Mouse (Mus musculus) liver, embryonic 15.5 days (tissue): ENCODE data around the gene Magi1. TPM values are rescaled to one million over a fixed set of nuclear protein-coding genes. Genes with fewer than 3 reads are reported as not detected.

Source experiments
- ATAC-seq: fragments of 200-750 bp; cut with Nextera tagmentation; 2 replicates; pipeline ENCODE4 v1.8.0; 2017; ENCODE audit warnings: moderate number of reproducible peaks, mild to moderate bottlenecking, moderate library complexity; ENCODE audit not compliant: insufficient read depth
- H3K27ac ChIP-seq: fragments of 300-500 bp; sonication (generic); replicated peaks from 2 replicates; pipeline ENCODE4 v1.5.1; 2015; ENCODE audit warnings: mild to moderate bottlenecking, inconsistent platforms
- H3K27me3 ChIP-seq: fragments of 300-500 bp; sonication (generic); 2 replicates; pipeline ENCODE4 v1.6.1; 2015; ENCODE audit warnings: mild to moderate bottlenecking, inconsistent platforms
- H3K36me3 ChIP-seq: fragments of 300-500 bp; sonication (generic); replicated peaks from 2 replicates; pipeline ENCODE4 v1.6.1; 2015; ENCODE audit warnings: moderate library complexity, mild to moderate bottlenecking, inconsistent platforms
- H3K4me1 ChIP-seq: fragments of 300-500 bp; sonication (generic); replicated peaks from 2 replicates; pipeline ENCODE4 v1.6.1; 2015; ENCODE audit warnings: inconsistent platforms
- H3K4me2 ChIP-seq: fragments of 300-500 bp; sonication (generic); 2 replicates; pipeline ENCODE4 v1.6.1; 2015; ENCODE audit warnings: moderate library complexity, mild to moderate bottlenecking, inconsistent platforms
- H3K4me3 ChIP-seq: fragments of 300-500 bp; sonication (generic); replicated peaks from 2 replicates; pipeline ENCODE4 v1.5.1; 2015; ENCODE audit warnings: mild to moderate bottlenecking, inconsistent platforms
- H3K9ac ChIP-seq: fragments of 300-500 bp; sonication (generic); 2 replicates; pipeline ENCODE4 v1.6.1; 2015; ENCODE audit warnings: moderate library complexity, mild to moderate bottlenecking, inconsistent platforms
- H3K9me3 ChIP-seq: fragments of 300-500 bp; sonication (generic); replicated peaks from 2 replicates; pipeline ENCODE4 v1.6.1; 2016; ENCODE audit warnings: inconsistent platforms
- WGBS: fragments of 180-500 bp; shearing (Covaris S2); methylation state at CpG from one replicate; pipeline ENCODE4 v1.1.7; 2015; ENCODE audit warnings: mixed read lengths; ENCODE audit not compliant: insufficient replicate concordance; 5-methylcytosine and 5-hydroxymethylcytosine counted together
- polyA plus RNA-seq: library from polyadenylated mRNA; unstranded; fragments of >200 nt; fragmentation: Nextera tagmentation; extraction: Ambion mirVana; gene quantifications from 2 replicates; pipeline ENCODE4 v1.2.1, GENCODE M21; 2015

The Magi1 gene
- polyA plus RNA-seq, 1 experiment from 2014 or later, result 1.1 TPM

DNA sequence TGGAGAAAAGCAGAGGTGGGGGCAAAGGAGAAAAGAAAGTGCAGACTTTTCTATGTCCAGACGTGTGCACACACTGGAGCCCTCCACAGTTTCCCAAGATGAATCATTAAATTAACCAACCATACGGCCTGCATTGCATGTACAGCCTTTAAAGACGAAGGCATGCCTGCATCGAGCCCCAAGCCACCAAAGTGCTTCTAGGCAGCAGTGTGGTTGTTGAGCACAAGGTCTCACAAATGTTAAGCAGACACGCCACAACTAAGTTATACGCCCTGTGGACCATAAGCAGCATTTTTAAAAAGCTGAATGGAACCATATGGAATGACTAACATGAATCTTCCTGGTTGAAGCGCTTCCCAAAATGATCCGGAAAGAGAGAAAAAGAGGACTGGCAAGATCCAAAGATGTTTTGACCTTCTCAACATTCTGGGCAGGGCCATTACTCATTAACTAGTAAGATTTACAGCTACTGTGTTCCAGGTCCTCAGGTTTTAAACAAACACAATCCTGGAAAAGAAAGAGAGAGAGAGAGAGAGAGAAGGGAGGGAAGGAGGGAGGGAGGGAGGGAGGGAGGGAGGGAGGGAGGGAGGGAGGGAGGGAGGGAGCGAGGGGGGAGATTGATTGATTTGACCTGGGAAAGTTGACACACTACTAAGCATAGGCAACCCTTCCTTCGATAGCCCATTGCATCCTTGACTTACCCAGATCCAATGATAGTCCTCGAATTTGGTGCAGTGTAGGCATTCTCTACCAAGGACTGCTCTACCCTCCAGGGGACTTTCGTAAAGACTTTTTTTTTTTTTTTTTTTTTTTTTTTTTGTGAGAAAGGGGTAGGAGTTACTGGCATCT, 26.5 kb downstream of the Magi1 start:
- Histone ChIP-seq H3K4me2 (peak overlapping the region; percentile 10), H3K36me3 (no peaks in the 10 kb centered on the region), H3K9me3 (no peaks in the 10 kb centered on the region), H3K27me3 (no peaks in the 10 kb centered on the region), H3K4me1 (peaks cover 41% of the 10 kb centered on the region), H3K4me3 (no peak overlapping the region), H3K27ac (peak overlapping the region; percentile 51; the same call in 1 of the 2 replicates), H3K9ac (no peak overlapping the region)
- ATAC-seq, result no peak; the same call in 1 of the 2 replicates
- WGBS, result 57% methylated on average over 12 of the region's 12 CpGs

GRCm38 (mm10) chr6:94253943-94254342, 29.8 kb downstream of the Magi1 start:
- no peaks in the 10 kb centered on the region for H3K27me3 ChIP-seq
- H3K36me3 ChIP-seq, result no peaks in the 10 kb centered on the region
- no peak overlapping the region for H3K4me2 ChIP-seq
- 18% methylated on average over 8 of the region's 8 CpGs for WGBS
- no peak overlapping the region for H3K27ac ChIP-seq
- H3K4me1 ChIP-seq, result peaks cover 35% of the 10 kb centered on the region
- ATAC-seq, result peak; percentile 20; the same call in 1 of the 2 replicates
- no peaks in the 10 kb centered on the region for H3K9me3 ChIP-seq
- H3K4me3 ChIP-seq, result no peak overlapping the region
- no peak overlapping the region for H3K9ac ChIP-seq

GRCm38 (mm10) chr6:94251358-94251945, 32.3 kb downstream of the Magi1 start:
- Histone ChIP-seq H3K27ac (no peak overlapping the region), H3K27me3 (no peaks in the 10 kb centered on the region), H3K4me1 (peaks cover 25% of the 10 kb centered on the region), H3K9ac (no peak overlapping the region), H3K4me3 (no peak overlapping the region), H3K36me3 (no peaks in the 10 kb centered on the region), H3K9me3 (no peaks in the 10 kb centered on the region), H3K4me2 (no peak overlapping the region)
- no peak for ATAC-seq
- WGBS, result 62% methylated on average over 8 of the region's 8 CpGs

GRCm38 (mm10) chr6:94249286-94249790, 34.4 kb downstream of the Magi1 start:
- no peak overlapping the region for H3K9ac ChIP-seq
- H3K9me3 ChIP-seq, result no peaks in the 10 kb centered on the region
- ATAC-seq, result no peak
- peaks cover 16% of the 10 kb centered on the region; the same call in 1 of the 2 replicates for H3K4me1 ChIP-seq
- no peaks in the 10 kb centered on the region for H3K27me3 ChIP-seq
- H3K4me3 ChIP-seq, result no peak overlapping the region
- WGBS, result 64% methylated on average over 9 of the region's 9 CpGs
- no peak overlapping the region for H3K4me2 ChIP-seq
- H3K36me3 ChIP-seq, result no peaks in the 10 kb centered on the region
- H3K27ac ChIP-seq, result no peak overlapping the region

DNA sequence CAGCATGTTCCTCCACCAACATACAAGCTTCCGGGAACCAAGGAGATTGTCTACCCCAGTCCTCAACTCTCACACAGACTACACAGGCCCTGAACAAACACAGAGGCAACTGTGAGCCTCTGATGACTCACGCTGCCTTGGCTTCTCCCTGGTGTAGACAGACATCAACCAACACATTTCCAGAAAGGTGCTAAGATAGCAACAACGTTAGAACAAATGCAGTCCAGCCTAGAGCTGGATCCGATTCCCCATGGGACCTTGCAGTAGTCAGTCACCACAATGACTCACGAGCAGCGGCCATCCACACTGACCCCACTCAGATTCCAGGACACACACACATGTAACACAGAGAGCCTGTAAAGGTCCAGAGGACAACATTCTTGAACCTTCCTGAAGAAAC, 42.5 kb downstream of the Magi1 start:
- Histone ChIP-seq H3K9ac (no peak overlapping the region), H3K27me3 (no peaks in the 10 kb centered on the region), H3K4me3 (no peak overlapping the region), H3K36me3 (no peaks in the 10 kb centered on the region), H3K27ac (no peak overlapping the region), H3K4me1 (peaks cover 14% of the 10 kb centered on the region), H3K9me3 (no peaks in the 10 kb centered on the region), H3K4me2 (no peak overlapping the region)
- WGBS, result 60% methylated on average over 6 of the region's 6 CpGs
- no peak for ATAC-seq

- Histone ChIP-seq H3K36me3 (no peaks in the 10 kb centered on the region), H3K4me1 (peaks cover 14% of the 10 kb centered on the region), H3K9me3 (no peaks in the 10 kb centered on the region), H3K4me2 (no peak overlapping the region), H3K27me3 (no peaks in the 10 kb centered on the region), H3K27ac (no peak overlapping the region), H3K9ac (no peak overlapping the region), H3K4me3 (no peak overlapping the region)
- WGBS, result 32% methylated on average over 2 of the region's 2 CpGs
- ATAC-seq, result no peak
Observed at GRCm38 (mm10) chr6:94238643-94239042, 45.1 kb downstream of the Magi1 start.

GRCm38 (mm10) chr6:94236899-94237298, 46.8 kb downstream of the Magi1 start:
- Histone ChIP-seq H3K9me3 (no peaks in the 10 kb centered on the region), H3K4me1 (peaks cover 14% of the 10 kb centered on the region), H3K4me3 (no peak overlapping the region), H3K27me3 (no peaks in the 10 kb centered on the region), H3K4me2 (no peak overlapping the region), H3K36me3 (no peaks in the 10 kb centered on the region), H3K9ac (no peak overlapping the region), H3K27ac (no peak overlapping the region)
- ATAC-seq, result no peak
- 62% methylated on average over 2 of the region's 2 CpGs for WGBS

GRCm38 (mm10) chr6:94232243-94232785, 51.4 kb downstream of the Magi1 start:
- H3K4me1 ChIP-seq, result no peaks in the 10 kb centered on the region; the same call in 1 of the 2 replicates
- H3K4me3 ChIP-seq, result no peak overlapping the region
- 29% methylated on average over 3 of the region's 3 CpGs for WGBS
- H3K27ac ChIP-seq, result no peak overlapping the region
- H3K9me3 ChIP-seq, result no peaks in the 10 kb centered on the region
- H3K27me3 ChIP-seq, result no peaks in the 10 kb centered on the region
- no peak overlapping the region for H3K4me2 ChIP-seq
- ATAC-seq, result no peak
- no peaks in the 10 kb centered on the region for H3K36me3 ChIP-seq
- H3K9ac ChIP-seq, result no peak overlapping the region

DNA sequence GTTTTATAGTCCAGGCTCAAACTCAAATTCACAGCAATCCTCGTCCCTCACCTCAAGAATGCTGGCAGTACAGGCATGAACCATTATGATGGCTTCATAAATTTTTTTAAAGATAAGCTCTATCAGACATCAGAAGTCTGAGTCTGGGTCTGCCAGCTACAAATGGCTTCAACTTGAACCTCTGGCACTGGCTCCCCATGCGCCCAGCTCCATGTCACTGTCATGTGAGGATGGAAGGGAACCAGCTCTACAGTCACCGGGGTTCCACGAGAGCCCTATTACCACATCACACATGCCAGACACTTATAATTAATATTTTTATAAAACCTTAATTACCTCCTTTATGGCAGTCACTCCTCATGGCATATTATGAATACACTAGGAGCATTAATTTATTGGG, 51.9 kb downstream of the Magi1 start:
- Histone ChIP-seq H3K9me3 (no peaks in the 10 kb centered on the region), H3K4me3 (no peak overlapping the region), H3K27me3 (no peaks in the 10 kb centered on the region), H3K4me1 (no peaks in the 10 kb centered on the region; the same call in 1 of the 2 replicates), H3K27ac (no peak overlapping the region), H3K9ac (no peak overlapping the region), H3K4me2 (no peak overlapping the region), H3K36me3 (no peaks in the 10 kb centered on the region)
- whole genome bisulfite sequencing, result 50% methylated on average over 4 of the region's 4 CpGs
- ATAC-seq, result no peak

DNA sequence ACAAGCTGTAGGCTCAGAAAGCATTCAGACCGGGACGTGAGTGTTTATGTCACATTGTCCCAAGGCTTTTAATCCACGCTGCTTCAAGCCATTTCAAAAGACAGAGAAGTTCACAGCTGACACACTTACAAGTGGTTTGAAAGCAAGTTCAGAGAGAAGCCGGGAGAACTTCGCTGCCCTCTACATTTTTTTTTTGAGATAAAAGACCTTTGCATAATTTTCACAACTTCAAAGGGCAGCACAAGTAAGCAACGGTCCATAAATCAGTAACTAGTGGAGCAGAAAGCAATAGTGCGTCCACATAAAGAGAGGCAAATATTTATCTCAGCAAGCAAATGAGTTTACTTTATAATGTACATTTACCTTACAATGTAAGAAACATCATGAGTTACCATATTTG, 52.4 kb downstream of the Magi1 start:
- Histone ChIP-seq H3K4me2 (peak overlapping the region; percentile 10; the same call in 1 of the 2 replicates), H3K9ac (no peak overlapping the region), H3K27me3 (no peaks in the 10 kb centered on the region), H3K36me3 (no peaks in the 10 kb centered on the region), H3K27ac (0 out of 2 replicates have a peak overlapping the region, but pooled peaks have one; percentile 9), H3K4me1 (no peaks in the 10 kb centered on the region; the same call in 1 of the 2 replicates), H3K4me3 (no peak overlapping the region), H3K9me3 (no peaks in the 10 kb centered on the region)
- no peak for ATAC-seq
- WGBS, result 51% methylated on average over 7 of the region's 7 CpGs

GRCm38 (mm10) chr6:94230918-94231317, 52.8 kb downstream of the Magi1 start:
- Histone ChIP-seq H3K9me3 (no peaks in the 10 kb centered on the region), H3K4me1 (no peaks in the 10 kb centered on the region; the same call in 1 of the 2 replicates), H3K27ac (no peak overlapping the region), H3K27me3 (no peaks in the 10 kb centered on the region), H3K9ac (no peak overlapping the region), H3K36me3 (no peaks in the 10 kb centered on the region), H3K4me3 (no peak overlapping the region), H3K4me2 (peak overlapping the region; percentile 10; the same call in 1 of the 2 replicates)
- ATAC-seq, result no peak
- WGBS, result 45% methylated on average over 3 of the region's 3 CpGs
